Mouse (Mus musculus) naive thymus-derived CD4-positive, alpha-beta T cell, adult 5 months (primary cell): ENCODE measurements around the gene Sft2d1. TPM values are rescaled to one million over a fixed set of nuclear protein-coding genes. Genes with fewer than 3 reads are reported as not detected.

Experiments used
- polyA plus RNA-seq: library from polyadenylated mRNA; unstranded; fragments of 100-300 nt; shearing (Covaris generic); gene quantifications from one replicate; pipeline ENCODE4 v1.2.1, GENCODE M21; 2017

Sft2d1 gene
- 153 TPM for polyA plus RNA-seq

GRCm38 (mm10) chr17:8310838-8311614 is at the start of gene Sft2d1:
Gene Sft2d1 (plus strand): TSS chr17:8311102.

GRCm38 (mm10) chr17:8282821-8283525 is 27.9 kb upstream of the Sft2d1 start, which contains the start of gene Mpc1:
Gene Mpc1 (plus strand): TSS chr17:8282904.

GRCm38 (mm10) chr17:8337159-8337558 is 26.3 kb downstream of the Sft2d1 start, which contains the start of gene Prr18:
Gene Prr18 (plus strand): TSS chr17:8337459.

GRCm38 (mm10) chr17:8355692-8356091 is 44.8 kb downstream of the Sft2d1 start, which contains the start of gene T2:
Gene T2 (plus strand): TSS chr17:8355992.

Other genes starting within 250 kb of the Sft2d1 start
- gene Gm49673, start 163.3 kb upstream of the Sft2d1 start, polyA plus RNA-seq: 0.20 TPM
- 42.9 TPM for gene Rnaset2a, start 163.0 kb upstream of the Sft2d1 start, polyA plus RNA-seq
- 16.9 TPM for gene Fgfr1op, start 145.6 kb upstream of the Sft2d1 start, polyA plus RNA-seq
- gene Ccr6, start 75.1 kb upstream of the Sft2d1 start, polyA plus RNA-seq: not detected
- 107 TPM for gene Mpc1, start 28.2 kb upstream of the Sft2d1 start, polyA plus RNA-seq
- gene Prr18, start 26.4 kb downstream of the Sft2d1 start, polyA plus RNA-seq: not detected
- not detected for gene T2, start 44.9 kb downstream of the Sft2d1 start, polyA plus RNA-seq
- gene T, start 123.3 kb downstream of the Sft2d1 start, polyA plus RNA-seq: not detected
- gene Pde10a, start 214.3 kb downstream of the Sft2d1 start, polyA plus RNA-seq: not detected